Mouse (Mus musculus): ENCODE measurements around the gene Lsamp. TPM values are rescaled to one million over a fixed set of nuclear protein-coding genes. Genes with fewer than 3 reads are reported as not detected.

The Lsamp gene
- polyA plus RNA-seq, 1 experiment from 2014 or later, result 106 TPM

- Histone ChIP-seq H3K4me1 (ENCODE audit: control insufficient read depth, insufficient read depth, low read length) (peaks cover 11% of the 10 kb centered on the region; the same call in 1 of the 2 replicates), H3K36me3 (ENCODE audit: control insufficient read depth, insufficient read depth, low read length) (no peaks in the 10 kb centered on the region), H3K4me3 (ENCODE audit: low read depth, low read length) (no peak overlapping the region), H3K4me2 (ENCODE audit: low read length) (no peak overlapping the region), H3K9ac (ENCODE audit: low read depth, low read length) (no peak overlapping the region), H3K9me3 (replicated peaks; ENCODE audit: control insufficient read depth, low read length, poor library complexity, severe bottlenecking) (no peaks in the 10 kb centered on the region), H3K27me3 (ENCODE audit: control insufficient read depth, insufficient read depth, low read depth, low read length) (no peaks in the 10 kb centered on the region), H3K27ac (ENCODE audit: low read length) (no peak overlapping the region; the same call in 1 of the 2 replicates)
- WGBS, result 89% methylated on average over 3 of the region's 3 CpGs
- ATAC-seq, result no peak
These were observed 958.1 kb downstream of the Lsamp start for GRCm38 (mm10) chr16:40942266-40942665.

- Histone ChIP-seq H3K9ac (ENCODE audit: low read depth, low read length) (no peak overlapping the region), H3K4me2 (ENCODE audit: low read length) (no peak overlapping the region), H3K4me3 (ENCODE audit: low read depth, low read length) (no peak overlapping the region), H3K4me1 (ENCODE audit: control insufficient read depth, insufficient read depth, low read length) (peaks cover 11% of the 10 kb centered on the region; the same call in 1 of the 2 replicates), H3K9me3 (replicated peaks; ENCODE audit: control insufficient read depth, low read length, poor library complexity, severe bottlenecking) (no peaks in the 10 kb centered on the region), H3K36me3 (ENCODE audit: control insufficient read depth, insufficient read depth, low read length) (no peaks in the 10 kb centered on the region), H3K27ac (ENCODE audit: low read length) (peak overlapping the region; percentile 47; the same call in 1 of the 2 replicates), H3K27me3 (ENCODE audit: control insufficient read depth, insufficient read depth, low read depth, low read length) (no peaks in the 10 kb centered on the region)
- ATAC-seq, result peak; percentile 54; the same call in 1 of the 2 replicates
- WGBS, result 0% methylated on average over 1 of the region's 1 CpGs
These were observed 961.7 kb downstream of the Lsamp start for GRCm38 (mm10) chr16:40945834-40946233.

- H3K4me2 ChIP-seq (ENCODE audit: low read length), result no peak overlapping the region
- peaks cover 11% of the 10 kb centered on the region; the same call in 1 of the 2 replicates for H3K4me1 ChIP-seq (ENCODE audit: control insufficient read depth, insufficient read depth, low read length)
- ATAC-seq, result no peak
- no peak overlapping the region for H3K27ac ChIP-seq (ENCODE audit: low read length)
- H3K4me3 ChIP-seq (ENCODE audit: low read depth, low read length), result no peak overlapping the region
- H3K9ac ChIP-seq (ENCODE audit: low read depth, low read length), result no peak overlapping the region
- no peaks in the 10 kb centered on the region for H3K9me3 ChIP-seq (replicated peaks; ENCODE audit: control insufficient read depth, low read length, poor library complexity, severe bottlenecking)
- no peaks in the 10 kb centered on the region for H3K36me3 ChIP-seq (ENCODE audit: control insufficient read depth, insufficient read depth, low read length)
- no peaks in the 10 kb centered on the region for H3K27me3 ChIP-seq (ENCODE audit: control insufficient read depth, insufficient read depth, low read depth, low read length)
These were observed 963.9 kb downstream of the Lsamp start for GRCm38 (mm10) chr16:40948013-40948412.

GRCm38 (mm10) chr16:40959211-40959610 lies 975.0 kb downstream of the Lsamp start:
- ATAC-seq, result no peak
- Histone ChIP-seq H3K27me3 (ENCODE audit: control insufficient read depth, insufficient read depth, low read depth, low read length) (no peaks in the 10 kb centered on the region), H3K9me3 (replicated peaks; ENCODE audit: control insufficient read depth, low read length, poor library complexity, severe bottlenecking) (no peaks in the 10 kb centered on the region; the same call in 1 of the 2 replicates), H3K4me3 (ENCODE audit: low read depth, low read length) (no peak overlapping the region), H3K4me1 (ENCODE audit: control insufficient read depth, insufficient read depth, low read length) (peaks cover 4% of the 10 kb centered on the region), H3K4me2 (ENCODE audit: low read length) (no peak overlapping the region), H3K9ac (ENCODE audit: low read depth, low read length) (no peak overlapping the region), H3K27ac (ENCODE audit: low read length) (no peak overlapping the region), H3K36me3 (ENCODE audit: control insufficient read depth, insufficient read depth, low read length) (no peaks in the 10 kb centered on the region)
- WGBS, result 73% methylated on average over 2 of the region's 2 CpGs

GRCm38 (mm10) chr16:40960586-40960985 lies 976.4 kb downstream of the Lsamp start:
- H3K9ac ChIP-seq (ENCODE audit: low read depth, low read length), result no peak overlapping the region
- no peak overlapping the region for H3K27ac ChIP-seq (ENCODE audit: low read length)
- no peak overlapping the region for H3K4me2 ChIP-seq (ENCODE audit: low read length)
- no peak overlapping the region for H3K4me3 ChIP-seq (ENCODE audit: low read depth, low read length)
- WGBS, result 71% methylated on average over 1 of the region's 1 CpGs
- no peaks in the 10 kb centered on the region for H3K27me3 ChIP-seq (ENCODE audit: control insufficient read depth, insufficient read depth, low read depth, low read length)
- H3K9me3 ChIP-seq (replicated peaks; ENCODE audit: control insufficient read depth, low read length, poor library complexity, severe bottlenecking), result no peaks in the 10 kb centered on the region; the same call in 1 of the 2 replicates
- peaks cover 4% of the 10 kb centered on the region for H3K4me1 ChIP-seq (ENCODE audit: control insufficient read depth, insufficient read depth, low read length)
- ATAC-seq, result peak; percentile 28; the same call in 1 of the 2 replicates
- no peaks in the 10 kb centered on the region for H3K36me3 ChIP-seq (ENCODE audit: control insufficient read depth, insufficient read depth, low read length)

GRCm38 (mm10) chr16:40968088-40968860 lies 984.1 kb downstream of the Lsamp start:
- peak; percentile 98 for ATAC-seq
- Histone ChIP-seq H3K36me3 (ENCODE audit: control insufficient read depth, insufficient read depth, low read length) (no peaks in the 10 kb centered on the region), H3K27me3 (ENCODE audit: control insufficient read depth, insufficient read depth, low read depth, low read length) (no peaks in the 10 kb centered on the region), H3K9ac (ENCODE audit: low read depth, low read length) (peak overlapping the region; percentile 49; the same call in 1 of the 2 replicates), H3K9me3 (replicated peaks; ENCODE audit: control insufficient read depth, low read length, poor library complexity, severe bottlenecking) (no peaks in the 10 kb centered on the region), H3K4me1 (ENCODE audit: control insufficient read depth, insufficient read depth, low read length) (peaks cover 5% of the 10 kb centered on the region; the same call in 1 of the 2 replicates), H3K4me2 (ENCODE audit: low read length) (peak overlapping the region; percentile 60), H3K4me3 (ENCODE audit: low read depth, low read length) (peak overlapping the region; percentile 33), H3K27ac (ENCODE audit: low read length) (peak overlapping the region; percentile 65)
- WGBS, result 17% methylated on average over 17 of the region's 17 CpGs

GRCm38 (mm10) chr16:40971382-40971781 lies 987.2 kb downstream of the Lsamp start:
- no peak overlapping the region for H3K4me2 ChIP-seq (ENCODE audit: low read length)
- H3K36me3 ChIP-seq (ENCODE audit: control insufficient read depth, insufficient read depth, low read length), result no peaks in the 10 kb centered on the region
- whole genome bisulfite sequencing, result 74% methylated on average over 3 of the region's 3 CpGs
- no peak for ATAC-seq
- no peaks in the 10 kb centered on the region for H3K9me3 ChIP-seq (replicated peaks; ENCODE audit: control insufficient read depth, low read length, poor library complexity, severe bottlenecking)
- peaks cover 5% of the 10 kb centered on the region; the same call in 1 of the 2 replicates for H3K4me1 ChIP-seq (ENCODE audit: control insufficient read depth, insufficient read depth, low read length)
- no peaks in the 10 kb centered on the region for H3K27me3 ChIP-seq (ENCODE audit: control insufficient read depth, insufficient read depth, low read depth, low read length)
- H3K9ac ChIP-seq (ENCODE audit: low read depth, low read length), result no peak overlapping the region
- H3K4me3 ChIP-seq (ENCODE audit: low read depth, low read length), result no peak overlapping the region
- H3K27ac ChIP-seq (ENCODE audit: low read length), result no peak overlapping the region

- Histone ChIP-seq H3K27me3 (ENCODE audit: control insufficient read depth, insufficient read depth, low read depth, low read length) (no peaks in the 10 kb centered on the region), H3K9ac (ENCODE audit: low read depth, low read length) (no peak overlapping the region), H3K4me3 (ENCODE audit: low read depth, low read length) (no peak overlapping the region), H3K36me3 (ENCODE audit: control insufficient read depth, insufficient read depth, low read length) (no peaks in the 10 kb centered on the region), H3K4me2 (ENCODE audit: low read length) (no peak overlapping the region), H3K4me1 (ENCODE audit: control insufficient read depth, insufficient read depth, low read length) (peaks cover under 1% of the 10 kb centered on the region; the same call in 1 of the 2 replicates), H3K9me3 (replicated peaks; ENCODE audit: control insufficient read depth, low read length, poor library complexity, severe bottlenecking) (no peaks in the 10 kb centered on the region), H3K27ac (ENCODE audit: low read length) (no peak overlapping the region)
- ATAC-seq, result no peak
- WGBS, result 64% methylated on average over 2 of the region's 2 CpGs
These were observed 989.9 kb downstream of the Lsamp start for GRCm38 (mm10) chr16:40974084-40974483.

GRCm38 (mm10) chr16:40983026-40983425 lies 998.9 kb downstream of the Lsamp start:
- no peak overlapping the region for H3K4me2 ChIP-seq (ENCODE audit: low read length)
- no peaks in the 10 kb centered on the region for H3K4me1 ChIP-seq (ENCODE audit: control insufficient read depth, insufficient read depth, low read length)
- no peak for ATAC-seq
- H3K9ac ChIP-seq (ENCODE audit: low read depth, low read length), result no peak overlapping the region
- H3K4me3 ChIP-seq (ENCODE audit: low read depth, low read length), result no peak overlapping the region
- WGBS, result 48% methylated on average over 3 of the region's 3 CpGs
- H3K9me3 ChIP-seq (replicated peaks; ENCODE audit: control insufficient read depth, low read length, poor library complexity, severe bottlenecking), result no peaks in the 10 kb centered on the region
- H3K27ac ChIP-seq (ENCODE audit: low read length), result no peak overlapping the region
- no peaks in the 10 kb centered on the region for H3K27me3 ChIP-seq (ENCODE audit: control insufficient read depth, insufficient read depth, low read depth, low read length)
- H3K36me3 ChIP-seq (ENCODE audit: control insufficient read depth, insufficient read depth, low read length), result no peaks in the 10 kb centered on the region

Data from midbrain, embryonic 16.5 days (tissue).